Mouse (Mus musculus) hindbrain, embryonic 12.5 days (tissue): Measurements from ENCODE around the gene Caln1. TPM values are rescaled to one million over a fixed set of nuclear protein-coding genes. Genes with fewer than 3 reads are reported as not detected.

Source experiments
- ATAC-seq: fragments of 200-750 bp; cut with Nextera tagmentation; 2 replicates; pipeline ENCODE4 v1.8.0; 2017; ENCODE audit warnings: moderate TSS enrichment; ENCODE audit not compliant: low FRiP score
- H3K27ac ChIP-seq: fragments of 300-500 bp; sonication (generic); 2 replicates; pipeline ENCODE4 v1.5.1; 2016; ENCODE audit warnings: mild to moderate bottlenecking
- H3K27me3 ChIP-seq: fragments of 300-500 bp; sonication (generic); 2 replicates; pipeline ENCODE4 v1.6.1; 2016; ENCODE audit warnings: mild to moderate bottlenecking
- H3K36me3 ChIP-seq: fragments of 300-500 bp; sonication (generic); 2 replicates; pipeline ENCODE4 v1.6.1; 2016; ENCODE audit warnings: mild to moderate bottlenecking
- H3K4me1 ChIP-seq: fragments of 300-500 bp; sonication (generic); 2 replicates; pipeline ENCODE4 v1.6.1; 2016
- H3K4me2 ChIP-seq: fragments of 300-500 bp; sonication (generic); replicated peaks from 2 replicates; pipeline ENCODE4 v1.6.1; 2016; ENCODE audit warnings: mild to moderate bottlenecking
- H3K4me3 ChIP-seq: fragments of 300-500 bp; sonication (generic); 2 replicates; pipeline ENCODE4 v1.5.1; 2016; ENCODE audit warnings: mild to moderate bottlenecking
- H3K9ac ChIP-seq: fragments of 300-500 bp; sonication (generic); 2 replicates; pipeline ENCODE4 v1.6.1; 2016; ENCODE audit warnings: mild to moderate bottlenecking, moderate library complexity
- H3K9me3 ChIP-seq: fragments of 300-500 bp; sonication (generic); replicated peaks from 2 replicates; pipeline ENCODE4 v1.6.1; 2016; ENCODE audit warnings: mild to moderate bottlenecking
- WGBS: fragments of 180-500 bp; shearing (Covaris S2); methylation state at CpG from one replicate; pipeline ENCODE4 v1.1.7; 2016; 5-methylcytosine and 5-hydroxymethylcytosine counted together
- polyA plus RNA-seq: library from polyadenylated mRNA; unstranded; fragments of >200 nt; fragmentation: Nextera tagmentation; extraction: Ambion mirVana; gene quantifications from 2 replicates; pipeline ENCODE4 v1.2.1, GENCODE M21; 2016

Caln1 gene
- 2.9 and 3.0 TPM in 2 replicates for polyA plus RNA-seq

DNA sequence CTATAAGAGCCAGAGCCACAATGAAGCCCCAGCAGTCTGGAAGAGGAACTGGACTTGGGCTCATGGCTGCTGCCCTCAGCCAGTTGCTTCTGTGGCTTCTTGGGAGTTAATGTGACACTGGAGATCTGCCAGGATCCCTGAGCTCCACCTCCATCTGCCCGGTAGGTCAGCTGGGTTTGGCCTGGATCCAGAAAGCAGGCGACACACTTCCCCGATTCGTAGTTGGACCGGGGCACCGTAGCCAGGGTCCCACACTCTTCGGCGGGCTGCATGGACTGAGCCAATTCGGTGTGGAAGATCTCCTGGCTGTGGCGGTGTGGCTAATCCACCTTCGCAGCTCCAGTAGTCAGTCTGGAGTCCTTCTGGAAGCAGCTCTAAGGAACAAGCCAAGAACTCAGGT is at the start of gene Caln1:
Gene Caln1, plus strand, starts transcription at position 219 of the 400 bp plus-strand sequence.
- Histone ChIP-seq H3K36me3 (no peaks in the 10 kb centered on the region), H3K27me3 (no peaks in the 10 kb centered on the region; the same call in 1 of the 2 replicates), H3K4me2 (no peak within 1 kb of the TSS), H3K4me3 (no peak within 1 kb of the TSS), H3K4me1 (no peaks in the 10 kb centered on the region), H3K9ac (no peak within 1 kb of the TSS), H3K27ac (no peak within 1 kb of the TSS), H3K9me3 (no peaks in the 10 kb centered on the region)
- ATAC-seq = no peak
- 76% methylated on average over 11 of the region's 11 CpGs for WGBS

DNA sequence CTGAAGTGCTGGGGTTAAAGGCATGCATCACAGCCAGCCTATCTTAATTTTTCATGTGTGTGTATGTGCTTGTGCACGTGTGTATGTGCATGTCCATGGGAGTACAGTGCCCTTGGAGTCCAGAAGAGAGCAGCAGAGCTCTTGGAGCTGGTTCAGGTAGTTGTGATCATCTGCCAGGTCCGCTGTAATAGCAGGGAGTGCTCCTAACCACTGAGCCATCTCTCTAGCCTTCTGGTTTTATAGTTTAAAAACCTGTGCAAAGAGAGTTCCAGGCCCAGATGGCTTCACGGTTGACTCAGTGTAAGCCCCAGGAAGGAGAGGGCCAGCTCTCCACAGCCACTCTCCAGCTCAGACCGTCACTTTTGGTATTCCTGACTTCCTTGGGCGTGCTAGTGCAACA is 49.5 kb upstream of the Caln1 start:
- Histone ChIP-seq H3K27me3 (no peaks in the 10 kb centered on the region), H3K9me3 (peaks cover 6% of the 10 kb centered on the region), H3K4me2 (no peak overlapping the region), H3K4me1 (no peaks in the 10 kb centered on the region), H3K36me3 (peaks cover 9% of the 10 kb centered on the region; the same call in 1 of the 2 replicates), H3K27ac (no peak overlapping the region), H3K9ac (no peak overlapping the region), H3K4me3 (no peak overlapping the region)
- WGBS = 95% methylated on average over 5 of the region's 5 CpGs
- no peak for ATAC-seq

DNA sequence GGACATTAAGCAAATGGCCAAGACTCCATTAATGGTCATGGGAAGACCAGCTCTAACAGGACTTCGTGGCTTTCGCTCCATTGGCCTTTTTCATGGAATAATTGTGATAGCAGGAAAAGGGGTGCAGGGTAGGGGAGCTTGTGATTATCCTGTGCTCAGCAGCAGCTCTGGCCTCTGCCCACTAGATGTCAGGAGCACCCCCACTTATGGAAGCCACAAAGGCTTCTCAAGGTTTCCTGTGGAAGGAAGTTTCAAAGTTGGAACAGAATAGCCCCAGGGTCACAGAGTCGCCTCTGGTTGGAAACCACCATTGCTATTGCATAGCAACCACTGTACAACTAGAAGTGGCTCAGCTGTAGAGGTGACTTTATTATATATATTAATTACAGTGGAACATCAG is 48.8 kb upstream of the Caln1 start:
- no peak overlapping the region for H3K4me2 ChIP-seq
- ATAC-seq = no peak
- 83% methylated on average over 3 of the region's 3 CpGs for WGBS
- no peak overlapping the region for H3K27ac ChIP-seq
- H3K9ac ChIP-seq = no peak overlapping the region
- H3K36me3 ChIP-seq = peaks cover 14% of the 10 kb centered on the region
- H3K4me1 ChIP-seq = no peaks in the 10 kb centered on the region
- H3K27me3 ChIP-seq = no peaks in the 10 kb centered on the region
- H3K9me3 ChIP-seq = peaks cover 6% of the 10 kb centered on the region
- H3K4me3 ChIP-seq = no peak overlapping the region

DNA sequence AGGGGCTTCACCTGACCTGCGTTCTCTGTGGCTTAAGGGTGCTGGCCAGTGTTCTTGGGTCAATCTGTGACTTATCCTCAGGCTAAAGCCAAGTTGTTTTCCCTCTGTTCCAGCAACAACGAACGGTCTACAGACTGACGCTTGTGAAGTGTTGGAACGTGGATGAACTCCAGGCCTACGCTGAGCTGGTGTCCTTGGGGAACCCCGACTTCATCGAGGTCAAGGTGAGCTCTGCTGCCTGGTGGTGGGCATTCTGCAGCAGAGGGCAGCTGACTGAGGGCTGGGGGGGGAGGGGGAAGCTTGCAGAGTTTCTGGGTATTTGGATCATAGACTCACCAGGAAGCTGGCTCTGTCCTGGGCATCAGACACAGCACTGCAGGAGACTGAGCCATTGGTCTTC is 43.8 kb upstream of the Caln1 start:
- no peaks in the 10 kb centered on the region for H3K4me1 ChIP-seq
- no peak overlapping the region for H3K27ac ChIP-seq
- peaks cover 6% of the 10 kb centered on the region for H3K9me3 ChIP-seq
- H3K27me3 ChIP-seq = no peaks in the 10 kb centered on the region
- H3K4me3 ChIP-seq = no peak overlapping the region
- ATAC-seq = no peak
- H3K9ac ChIP-seq = no peak overlapping the region
- no peak overlapping the region for H3K4me2 ChIP-seq
- WGBS = 95% methylated on average over 8 of the region's 8 CpGs
- H3K36me3 ChIP-seq = peaks cover 32% of the 10 kb centered on the region

DNA sequence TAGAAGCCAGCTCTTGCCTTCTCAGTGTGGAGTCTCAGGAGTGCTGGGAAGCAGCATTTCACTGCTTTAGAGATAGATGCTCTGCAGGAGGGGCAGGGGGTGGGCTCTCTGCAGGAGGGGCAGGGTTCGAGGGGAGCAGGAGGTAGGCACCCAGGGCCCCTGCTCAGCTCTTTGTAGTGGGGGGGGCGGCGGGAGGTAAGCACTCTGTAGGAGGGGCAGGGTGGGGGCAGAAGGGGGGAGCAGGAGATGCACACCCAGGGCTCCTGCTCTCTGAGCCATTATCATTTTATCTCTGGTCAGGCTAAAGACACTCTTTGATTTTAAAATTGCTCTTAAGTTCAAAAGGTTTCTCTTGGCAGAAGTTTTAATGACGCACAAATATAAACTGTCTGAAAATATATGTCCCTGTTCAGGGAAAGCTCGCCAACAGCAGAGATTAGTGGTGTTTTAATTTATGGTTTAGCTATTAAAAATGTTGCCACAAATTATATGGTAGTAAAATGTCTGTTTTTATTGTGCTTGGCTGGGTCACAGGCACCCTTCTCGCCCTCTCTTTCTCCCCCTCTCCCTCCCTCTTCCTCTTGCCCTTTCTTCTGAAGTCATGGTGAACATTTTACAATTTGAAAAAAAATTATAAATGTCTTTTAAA is 41.5 kb upstream of the Caln1 start:
- WGBS = 87% methylated on average over 6 of the region's 6 CpGs
- H3K4me3 ChIP-seq = no peak overlapping the region
- no peak for ATAC-seq
- H3K36me3 ChIP-seq = peaks cover 32% of the 10 kb centered on the region
- H3K27ac ChIP-seq = no peak overlapping the region
- H3K9me3 ChIP-seq = peaks cover 6% of the 10 kb centered on the region
- H3K4me1 ChIP-seq = no peaks in the 10 kb centered on the region
- no peak overlapping the region for H3K4me2 ChIP-seq
- no peak overlapping the region for H3K9ac ChIP-seq
- no peaks in the 10 kb centered on the region for H3K27me3 ChIP-seq

DNA sequence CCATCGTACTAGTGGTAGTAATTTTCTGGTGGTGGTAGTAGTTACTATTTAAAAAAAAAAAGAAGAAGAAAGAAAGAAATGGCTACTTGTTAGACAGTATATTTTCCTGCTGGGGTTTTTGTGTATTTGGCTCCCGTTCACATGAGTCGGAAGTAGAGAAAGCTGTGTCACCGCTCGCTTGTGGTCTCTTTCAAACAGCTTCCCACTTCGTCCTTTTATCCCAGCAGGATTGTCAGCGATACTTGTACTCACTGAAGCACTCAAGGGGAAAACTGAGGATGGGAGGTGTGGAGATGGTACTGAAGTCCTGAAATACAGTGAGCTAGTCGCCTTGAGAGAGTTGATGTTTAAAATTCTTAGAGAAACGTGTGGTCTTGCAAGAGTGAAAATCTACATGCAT is 40.9 kb upstream of the Caln1 start:
- Histone ChIP-seq H3K27ac (no peak overlapping the region), H3K9me3 (peaks cover 6% of the 10 kb centered on the region), H3K27me3 (no peaks in the 10 kb centered on the region), H3K36me3 (peaks cover 32% of the 10 kb centered on the region), H3K4me2 (no peak overlapping the region), H3K9ac (no peak overlapping the region), H3K4me3 (no peak overlapping the region), H3K4me1 (no peaks in the 10 kb centered on the region)
- ATAC-seq = no peak
- 91% methylated on average over 9 of the region's 9 CpGs for WGBS

DNA sequence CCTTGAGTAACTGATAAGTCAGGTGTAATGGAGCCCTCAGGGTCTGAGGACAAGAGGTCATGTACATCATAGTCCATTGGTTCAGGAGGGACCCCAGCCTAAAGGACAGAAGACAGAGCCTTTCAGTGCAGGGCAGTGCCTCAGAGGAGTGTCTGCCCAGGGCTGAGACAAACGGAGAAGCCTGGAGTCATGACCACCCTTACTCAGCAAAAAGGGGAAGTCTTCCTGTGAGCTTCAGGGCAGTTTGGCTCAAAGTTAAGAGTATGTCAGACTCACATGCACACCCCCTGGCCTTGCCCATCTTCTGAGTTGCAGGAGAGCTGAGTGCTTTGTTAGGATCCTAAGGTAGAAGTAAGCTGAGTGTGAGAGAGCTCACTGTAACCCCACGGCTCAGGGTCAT is 39.4 kb upstream of the Caln1 start:
- Histone ChIP-seq H3K9ac (no peak overlapping the region), H3K4me3 (no peak overlapping the region), H3K36me3 (peaks cover 25% of the 10 kb centered on the region), H3K9me3 (no peaks in the 10 kb centered on the region), H3K27ac (no peak overlapping the region), H3K27me3 (no peaks in the 10 kb centered on the region), H3K4me1 (no peaks in the 10 kb centered on the region), H3K4me2 (no peak overlapping the region)
- 76% methylated on average over 2 of the region's 2 CpGs for WGBS
- no peak for ATAC-seq

DNA sequence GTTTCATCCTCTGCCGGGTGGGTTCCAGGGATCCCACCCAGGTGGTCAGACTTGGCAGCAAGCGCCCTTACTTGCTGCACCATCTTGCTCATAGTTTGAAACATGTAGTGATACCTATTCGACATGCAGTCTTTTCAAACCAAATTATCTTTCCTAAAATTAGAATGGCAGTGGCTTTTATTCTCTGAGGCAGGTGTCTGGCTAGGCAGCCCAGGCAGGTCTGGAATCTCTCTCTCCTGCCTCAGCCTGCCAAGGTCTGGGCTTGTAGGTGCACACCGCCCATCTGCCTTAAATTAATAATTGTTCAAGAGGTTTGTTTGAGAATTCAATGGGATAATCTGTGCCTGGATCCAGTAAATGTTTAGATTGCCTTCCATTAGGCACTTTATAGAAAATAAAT is 38.5 kb upstream of the Caln1 start:
- Histone ChIP-seq H3K9ac (no peak overlapping the region), H3K27ac (no peak overlapping the region), H3K9me3 (no peaks in the 10 kb centered on the region), H3K4me3 (no peak overlapping the region), H3K4me1 (no peaks in the 10 kb centered on the region), H3K4me2 (no peak overlapping the region), H3K36me3 (peaks cover 27% of the 10 kb centered on the region), H3K27me3 (no peaks in the 10 kb centered on the region)
- no peak for ATAC-seq
- WGBS = 90% methylated on average over 4 of the region's 4 CpGs

DNA sequence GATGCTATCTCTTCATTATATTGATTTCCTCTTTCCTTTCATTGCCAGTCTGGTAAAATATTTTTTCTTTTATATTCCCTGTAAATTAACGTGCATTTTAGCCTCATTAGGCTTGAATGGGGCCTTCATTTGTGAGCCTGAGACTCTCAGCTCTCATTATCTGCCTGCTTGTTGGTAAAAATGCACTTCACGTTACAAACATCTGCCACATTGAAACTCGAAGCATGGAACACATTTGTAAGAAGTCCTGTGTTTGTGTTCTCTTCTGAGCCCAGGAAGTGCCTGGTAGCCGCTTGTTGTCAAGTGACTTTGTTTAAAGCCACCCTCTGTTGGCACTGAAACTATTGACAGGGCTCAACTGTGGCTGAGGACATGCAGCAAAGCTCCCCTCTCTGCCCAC is 38.0 kb upstream of the Caln1 start:
- H3K4me3 ChIP-seq = no peak overlapping the region
- H3K9ac ChIP-seq = no peak overlapping the region
- no peaks in the 10 kb centered on the region for H3K27me3 ChIP-seq
- no peak overlapping the region for H3K4me2 ChIP-seq
- peaks cover 24% of the 10 kb centered on the region for H3K36me3 ChIP-seq
- no peaks in the 10 kb centered on the region for H3K4me1 ChIP-seq
- ATAC-seq = no peak
- 61% methylated on average over 4 of the region's 4 CpGs for WGBS
- no peaks in the 10 kb centered on the region for H3K9me3 ChIP-seq
- peak overlapping the region; percentile 44; the same call in 1 of the 2 replicates for H3K27ac ChIP-seq

DNA sequence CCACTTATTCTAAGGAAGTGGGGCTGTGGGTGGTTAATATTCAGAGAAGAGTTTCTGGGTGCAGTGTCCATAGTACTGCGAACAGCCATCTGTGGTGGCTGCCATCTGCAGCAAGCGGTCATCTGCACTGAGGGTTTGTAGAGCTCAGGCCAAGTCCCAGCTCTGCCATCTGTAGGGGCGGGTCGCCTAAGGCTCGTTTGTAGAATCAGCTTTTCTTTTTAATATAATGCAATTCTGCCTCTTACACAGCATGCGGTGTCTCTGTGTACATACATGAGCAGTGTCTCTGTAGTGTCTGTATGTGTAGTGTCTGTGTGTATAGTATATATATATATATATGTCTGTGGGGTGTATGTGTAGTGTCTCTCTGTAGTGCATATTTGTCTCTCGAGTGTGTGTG is 35.7 kb upstream of the Caln1 start:
- H3K4me3 ChIP-seq = no peak overlapping the region
- H3K36me3 ChIP-seq = peaks cover 32% of the 10 kb centered on the region

DNA sequence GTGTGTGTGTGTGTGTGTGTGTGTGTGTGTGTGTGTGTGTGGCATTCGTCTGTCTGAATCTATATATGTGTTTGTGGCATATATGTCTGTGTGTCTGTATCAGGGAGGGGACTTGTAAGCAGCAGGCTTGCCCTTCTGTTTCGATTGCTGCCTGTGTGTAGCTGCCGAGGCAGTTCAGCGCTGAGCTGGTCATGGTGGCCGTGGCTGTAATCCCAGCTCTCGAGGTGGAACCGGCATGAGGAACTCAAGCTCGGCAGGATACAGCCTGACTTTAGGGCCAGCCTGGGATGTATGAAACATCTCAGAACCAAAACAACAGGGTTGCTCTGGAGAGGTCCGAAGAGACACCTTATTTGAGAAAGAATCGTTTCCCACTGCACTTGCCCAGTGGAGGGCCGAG is 35.3 kb upstream of the Caln1 start:
- Histone ChIP-seq H3K9ac (no peak overlapping the region), H3K9me3 (no peaks in the 10 kb centered on the region), H3K36me3 (peaks cover 29% of the 10 kb centered on the region), H3K4me1 (no peaks in the 10 kb centered on the region), H3K4me2 (no peak overlapping the region), H3K27me3 (no peaks in the 10 kb centered on the region), H3K27ac (no peak overlapping the region), H3K4me3 (no peak overlapping the region)
- WGBS = 93% methylated on average over 11 of the region's 11 CpGs
- no peak for ATAC-seq

More for the DNA sequence above, 35.7 kb upstream of the Caln1 start:
- WGBS = 86% methylated on average over 7 of the region's 7 CpGs
- Histone ChIP-seq H3K4me1 (no peaks in the 10 kb centered on the region), H3K9ac (no peak overlapping the region), H3K27ac (no peak overlapping the region), H3K27me3 (no peaks in the 10 kb centered on the region), H3K9me3 (no peaks in the 10 kb centered on the region), H3K4me2 (no peak overlapping the region)
- ATAC-seq = no peak

DNA sequence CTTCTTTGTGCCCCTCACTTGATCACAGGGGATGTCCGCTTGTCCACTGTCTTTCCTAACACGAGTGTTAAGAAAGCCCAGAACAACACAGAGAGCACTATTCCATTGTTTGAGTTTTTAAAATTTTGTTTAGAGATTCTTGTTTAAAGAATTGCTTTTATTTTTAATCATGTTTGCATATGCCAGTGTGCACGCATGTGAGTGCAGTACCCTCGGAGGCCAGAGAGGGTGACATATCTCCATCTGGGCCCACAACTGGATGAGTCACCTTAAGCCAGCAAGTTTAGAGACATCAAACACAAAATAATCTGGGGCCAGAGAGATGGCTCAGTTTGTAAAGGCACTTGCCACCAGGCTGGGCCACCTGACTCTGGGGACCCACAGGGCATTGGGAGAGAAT is 33.8 kb upstream of the Caln1 start:
- WGBS = over 99% methylated on average over 4 of the region's 4 CpGs
- H3K36me3 ChIP-seq = peaks cover 30% of the 10 kb centered on the region
- no peak overlapping the region for H3K4me3 ChIP-seq
- H3K9me3 ChIP-seq = no peaks in the 10 kb centered on the region
- no peak overlapping the region for H3K9ac ChIP-seq
- H3K4me1 ChIP-seq = no peaks in the 10 kb centered on the region
- H3K27ac ChIP-seq = no peak overlapping the region
- no peak for ATAC-seq
- H3K4me2 ChIP-seq = no peak overlapping the region
- H3K27me3 ChIP-seq = no peaks in the 10 kb centered on the region

DNA sequence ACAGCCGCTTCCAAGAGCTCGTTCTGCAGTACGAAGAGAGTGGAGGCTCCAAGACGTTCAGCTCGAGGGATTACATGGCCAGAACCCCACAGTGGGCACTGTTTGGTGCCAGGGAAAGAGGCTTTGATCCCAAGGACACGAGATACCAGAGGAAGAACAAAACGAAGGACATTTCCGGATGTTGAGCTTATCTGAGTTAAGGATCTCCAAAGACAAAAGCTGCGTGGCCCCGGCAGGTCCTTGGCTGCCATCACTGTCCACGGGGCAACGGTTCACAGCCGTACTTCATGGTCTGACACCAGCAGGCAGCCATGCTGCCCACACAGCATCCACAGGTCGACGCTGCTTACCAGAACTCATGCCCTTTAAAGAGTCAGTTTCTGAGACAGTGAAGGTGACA is 28.6 kb upstream of the Caln1 start:
- Histone ChIP-seq H3K4me3 (no peak overlapping the region), H3K27ac (no peak overlapping the region), H3K9me3 (no peaks in the 10 kb centered on the region), H3K9ac (no peak overlapping the region), H3K4me1 (0 out of 2 replicates have a peak, but pooled peaks cover 2% of the 10 kb centered on the region), H3K4me2 (no peak overlapping the region), H3K36me3 (peaks cover 46% of the 10 kb centered on the region), H3K27me3 (no peaks in the 10 kb centered on the region)
- WGBS = 92% methylated on average over 15 of the region's 15 CpGs
- ATAC-seq = no peak
